Mouse (Mus musculus) heart, postnatal 0 days (tissue): ENCODE measurements around the gene Plpp7. TPM values are rescaled to one million over a fixed set of nuclear protein-coding genes. Genes with fewer than 3 reads are reported as not detected.
A peak's percentile ranks its signal among the peaks of the same experiment; 100 is the strongest.

Source experiments
- ATAC-seq: fragments of 200-750 bp; cut with Nextera tagmentation; 2 replicates; pipeline ENCODE4 v1.8.0; 2017; ENCODE audit warnings: low read depth, moderate number of reproducible peaks, moderate library complexity; ENCODE audit not compliant: insufficient read depth
- DNase-seq: peaks from one replicate; pipeline ENCODE4 v3.0.0-alpha.2; 2016; ENCODE audit warnings: low spot score
- H3K27ac ChIP-seq: fragments of 300-500 bp; sonication (generic); 2 replicates; pipeline ENCODE4 v1.5.1; 2014; ENCODE audit warnings: low read depth, mild to moderate bottlenecking
- H3K27me3 ChIP-seq: fragments of 300-500 bp; sonication (generic); 2 replicates; pipeline ENCODE4 v1.6.1; 2014; ENCODE audit warnings: low read length, mixed read lengths; ENCODE audit not compliant: control insufficient read depth, insufficient read depth
- H3K36me3 ChIP-seq: fragments of 300-500 bp; sonication (generic); replicated peaks from 2 replicates; pipeline ENCODE4 v1.6.1; 2014; ENCODE audit warnings: low read length, mixed read lengths; ENCODE audit not compliant: control insufficient read depth, insufficient read depth
- H3K4me1 ChIP-seq: fragments of 300-500 bp; sonication (generic); 2 replicates; pipeline ENCODE4 v1.6.1; 2014; ENCODE audit warnings: antibody characterized with exemption; ENCODE audit not compliant: control insufficient read depth, insufficient read depth
- H3K4me2 ChIP-seq: fragments of 300-500 bp; sonication (generic); 2 replicates; pipeline ENCODE4 v1.6.1; 2014; ENCODE audit warnings: low read depth, mild to moderate bottlenecking, low read length, moderate library complexity
- H3K4me3 ChIP-seq: fragments of 300-500 bp; sonication (generic); 2 replicates; pipeline ENCODE4 v1.5.1; 2014; ENCODE audit warnings: low read depth, low read length
- H3K9ac ChIP-seq: fragments of 300-500 bp; sonication (generic); replicated peaks from 2 replicates; pipeline ENCODE4 v1.6.1; 2014; ENCODE audit warnings: low read depth, low read length, mixed read lengths
- H3K9me3 ChIP-seq: fragments of 300-500 bp; sonication (generic); replicated peaks from 2 replicates; pipeline ENCODE4 v1.6.1; 2016; ENCODE audit warnings: low read length; ENCODE audit not compliant: control insufficient read depth
- CTCF ChIP-seq: IDR thresholded peaks from 2 replicates; pipeline ENCODE4 v1.5.1; 2016; ENCODE audit warnings: antibody characterized with exemption, control low read depth, low read depth
- EP300 ChIP-seq: IDR thresholded peaks from 2 replicates; pipeline ENCODE4 v1.6.1; 2016; ENCODE audit warnings: antibody characterized with exemption, low read depth
- whole genome bisulfite sequencing: fragments of 180-500 bp; shearing (Covaris S2); extraction: QIAGEN DNeasy Blood & Tissue Kit; methylation state at CpG from one replicate; pipeline ENCODE4 v1.1.7; 2014; 5-methylcytosine and 5-hydroxymethylcytosine counted together
- polyA plus RNA-seq: library from polyadenylated mRNA; unstranded; fragments of >200 nt; fragmentation: Nextera tagmentation; extraction: Ambion mirVana; gene quantifications from 2 replicates; pipeline ENCODE4 v1.2.1, GENCODE M21; 2015
- total RNA-seq: library from RNA; depleted of rRNA; stranded (reverse); fragments of >200 nt; gene quantifications from 2 replicates; pipeline ENCODE4 v1.2.3, GENCODE M21; 2014; ENCODE audit warnings: low replicate concordance

Gene Plpp7
- total and polyA plus RNA-seq, 2 experiments from 2014 or later, result 24.0 to 56.3 TPM

DNA sequence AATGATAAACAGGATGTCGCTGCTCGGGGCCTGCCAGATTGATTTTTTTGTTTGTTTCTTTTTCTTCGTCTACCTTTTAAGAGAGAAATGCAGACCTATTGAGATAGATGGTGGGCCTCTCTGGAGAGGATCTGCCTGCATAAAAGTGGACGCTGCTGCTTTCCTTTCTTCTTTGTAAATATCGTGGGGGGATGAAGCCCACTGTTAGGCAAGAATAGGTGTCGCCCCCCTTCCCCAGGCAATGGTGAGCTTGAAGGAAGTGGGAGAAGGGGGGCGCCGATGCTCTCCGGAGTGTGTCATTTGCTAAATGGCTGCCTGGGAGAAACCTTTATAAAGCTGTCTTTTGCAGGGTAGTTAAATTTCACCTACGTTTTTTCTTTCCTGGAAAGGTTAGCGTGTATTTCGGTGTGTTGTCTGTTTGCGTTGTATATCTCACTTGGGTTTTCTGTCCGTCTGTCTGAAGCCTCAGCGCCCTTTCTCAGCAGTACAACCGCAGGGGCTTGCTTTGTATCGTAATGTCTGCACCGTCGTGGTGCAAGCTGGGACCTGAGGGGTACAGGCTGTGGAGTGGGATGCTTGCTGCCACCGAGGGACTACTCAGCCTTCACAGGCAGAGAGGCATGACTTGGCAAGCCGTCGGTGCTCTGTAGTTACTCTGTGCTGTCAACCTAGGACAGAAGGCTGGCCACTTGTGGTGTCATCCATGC lies 56.5 kb downstream of the Plpp7 start:
- Histone ChIP-seq H3K27me3 (no peaks in the 10 kb centered on the region), H3K9me3 (no peaks in the 10 kb centered on the region), H3K27ac (peak overlapping the region; percentile 97), H3K4me3 (peak overlapping the region; percentile 84), H3K4me1 (peaks cover 44% of the 10 kb centered on the region), H3K4me2 (peak overlapping the region; percentile 73), H3K36me3 (no peaks in the 10 kb centered on the region), H3K9ac (peak overlapping the region; percentile 98)
- ATAC-seq (peak; percentile 22), DNase-seq (no peak)
- TF ChIP-seq EP300, result no peak
- no peak for TF ChIP-seq CTCF
- WGBS, result under 1% methylated on average over 22 of the region's 22 CpGs

DNA sequence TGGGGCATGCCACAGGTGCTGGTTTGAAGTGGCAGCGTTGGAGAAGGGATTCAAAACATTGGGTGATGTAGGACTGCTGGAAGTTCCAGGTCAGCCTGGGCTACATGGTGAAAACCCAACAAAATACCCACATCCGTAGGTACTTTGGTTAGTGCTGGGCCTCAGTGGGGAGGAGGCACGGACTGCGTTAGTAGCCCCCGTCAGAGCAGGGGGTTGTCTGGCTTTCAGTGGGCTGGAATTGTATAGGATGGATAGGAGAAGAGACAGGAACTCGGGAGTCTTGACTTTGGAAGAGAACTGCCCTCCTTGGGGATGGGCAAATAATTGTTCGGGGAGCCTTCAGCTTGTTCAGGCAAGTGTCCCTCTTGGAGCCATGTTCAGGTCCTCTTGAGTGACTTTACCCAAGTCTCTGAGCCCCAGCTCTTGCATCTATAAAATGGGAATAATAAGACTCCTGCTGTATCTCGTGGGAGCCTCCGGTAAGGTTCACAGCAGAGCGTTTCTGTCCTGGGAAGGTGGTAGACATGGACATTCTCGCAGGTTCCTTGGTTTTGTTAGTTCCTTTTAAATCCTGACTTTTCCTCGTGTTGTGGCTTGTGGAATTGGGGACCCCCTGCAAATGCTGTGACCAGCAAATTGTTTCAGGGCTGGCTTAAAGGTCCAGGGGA lies 57.2 kb downstream of the Plpp7 start:
- WGBS, result 12% methylated on average over 12 of the region's 12 CpGs
- Histone ChIP-seq H3K9me3 (no peaks in the 10 kb centered on the region), H3K4me1 (peaks cover 48% of the 10 kb centered on the region), H3K27ac (peak overlapping the region; percentile 97), H3K27me3 (no peaks in the 10 kb centered on the region), H3K36me3 (no peaks in the 10 kb centered on the region), H3K4me2 (peak overlapping the region; percentile 73), H3K4me3 (peak overlapping the region; percentile 84), H3K9ac (peak overlapping the region; percentile 98)
- DNase-seq (no peak), ATAC-seq (no peak)
- TF ChIP-seq CTCF (no peak), EP300 (no peak)

DNA sequence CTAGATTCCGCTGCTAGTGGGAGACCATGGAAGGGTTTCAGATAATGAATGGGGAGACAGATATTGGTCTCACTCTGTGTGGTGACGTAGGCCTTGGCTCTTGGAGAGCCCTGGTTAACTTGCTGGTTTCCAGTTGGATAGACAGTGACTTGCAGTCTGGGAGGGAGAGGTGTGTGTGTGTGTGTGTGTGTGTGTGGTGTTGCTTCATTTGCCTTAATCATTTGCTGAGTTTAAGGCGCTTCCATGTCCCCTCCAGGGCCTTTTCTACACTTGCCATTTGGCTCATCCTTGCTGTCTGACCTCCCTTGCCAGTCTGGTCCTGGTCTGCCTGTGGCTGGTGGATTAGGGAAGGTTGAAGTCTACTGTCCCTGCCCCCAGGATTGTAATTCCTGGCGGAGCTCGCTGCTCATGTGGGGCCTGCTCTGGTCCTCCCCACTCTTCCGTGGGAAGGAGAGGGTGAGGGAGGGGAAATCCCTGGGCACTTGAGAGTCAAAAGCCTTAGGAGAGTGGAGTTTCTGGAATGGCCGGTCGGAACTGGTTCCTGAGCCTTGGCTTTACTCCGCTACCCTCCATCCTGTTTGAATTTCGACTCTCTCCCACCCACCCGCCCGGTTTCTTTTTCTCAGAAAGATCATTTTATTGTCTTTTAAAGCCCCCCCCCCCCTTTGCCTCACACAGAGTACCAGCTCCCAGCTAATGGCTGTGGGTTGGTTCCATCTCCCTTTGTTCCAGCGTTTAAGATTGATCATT lies 57.9 kb downstream of the Plpp7 start:
- TF ChIP-seq EP300, result no peak
- TF ChIP-seq CTCF, result no peak
- H3K4me1 ChIP-seq, result peaks cover 55% of the 10 kb centered on the region
- H3K9me3 ChIP-seq, result no peaks in the 10 kb centered on the region
- peak overlapping the region; percentile 84 for H3K4me3 ChIP-seq
- H3K27ac ChIP-seq, result peak overlapping the region; percentile 97
- no peak for DNase-seq
- WGBS, result 8% methylated on average over 13 of the region's 13 CpGs
- peak overlapping the region; percentile 98 for H3K9ac ChIP-seq
- 0 out of 2 replicates have a peak, but pooled peaks have one; percentile 8 for ATAC-seq
- H3K27me3 ChIP-seq, result no peaks in the 10 kb centered on the region
- H3K36me3 ChIP-seq, result no peaks in the 10 kb centered on the region
- H3K4me2 ChIP-seq, result peak overlapping the region; percentile 73

DNA sequence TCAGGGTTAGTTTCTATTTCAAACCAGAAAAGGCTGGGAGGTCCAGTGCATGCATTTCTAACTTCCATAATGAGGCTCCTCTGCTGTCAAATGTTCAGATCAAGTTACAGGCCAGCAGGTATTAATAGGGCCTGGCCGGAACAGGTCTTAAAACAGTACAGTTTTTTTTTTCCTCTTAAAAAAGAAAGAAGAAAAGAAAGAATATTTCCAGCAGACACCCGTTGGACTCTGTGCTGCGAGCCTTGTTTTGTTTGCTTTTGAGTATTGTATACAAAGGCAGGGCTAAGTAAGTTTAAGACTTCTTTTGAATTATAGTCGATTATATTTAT lies 58.4 kb downstream of the Plpp7 start:
- Histone ChIP-seq H3K27me3 (no peaks in the 10 kb centered on the region), H3K27ac (peak overlapping the region; percentile 97), H3K9ac (peak overlapping the region; percentile 98), H3K9me3 (no peaks in the 10 kb centered on the region), H3K4me3 (peak overlapping the region; percentile 84), H3K36me3 (no peaks in the 10 kb centered on the region), H3K4me2 (peak overlapping the region; percentile 73), H3K4me1 (peaks cover 60% of the 10 kb centered on the region)
- ATAC-seq (no peak), DNase-seq (no peak)
- WGBS, result 29% methylated on average over 4 of the region's 4 CpGs
- no peak for TF ChIP-seq EP300
- TF ChIP-seq CTCF, result no peak

DNA sequence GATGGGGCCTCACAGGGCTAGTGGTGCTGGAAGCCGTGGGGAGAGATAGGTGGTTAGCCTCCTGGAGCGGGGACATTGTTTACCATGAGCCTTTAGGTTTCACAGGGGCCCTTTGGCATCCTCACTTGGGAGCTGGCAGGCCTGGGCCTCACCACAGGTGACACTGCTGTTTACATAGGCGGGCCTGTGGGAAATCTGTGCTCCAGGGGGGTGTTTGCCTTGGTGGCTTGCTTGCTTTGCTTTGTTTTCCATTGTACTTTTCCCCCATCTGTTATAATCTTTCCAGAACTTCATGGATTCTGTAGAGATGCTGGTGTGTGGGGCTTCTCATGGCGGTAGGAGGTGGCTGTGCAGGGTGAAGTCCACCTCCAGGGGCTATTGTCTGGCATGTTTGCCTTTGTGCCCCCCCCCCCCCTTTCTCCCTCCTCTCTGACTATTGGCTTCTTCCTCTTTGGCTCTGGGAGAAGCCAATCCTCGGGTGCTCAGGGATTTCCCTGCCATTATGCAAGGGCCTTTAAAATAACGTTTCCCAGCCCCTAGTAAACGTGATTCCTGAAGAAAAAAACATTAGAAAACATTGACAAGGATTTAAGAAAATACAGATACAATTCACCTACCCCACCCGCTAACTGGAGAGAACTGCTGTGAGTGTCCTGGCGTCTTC lies 59.1 kb downstream of the Plpp7 start:
- no peak for TF ChIP-seq EP300
- DNase-seq (no peak), ATAC-seq (no peak)
- Histone ChIP-seq H3K4me2 (peak overlapping the region; percentile 73), H3K27ac (peak overlapping the region; percentile 97), H3K27me3 (no peaks in the 10 kb centered on the region), H3K4me1 (peaks cover 67% of the 10 kb centered on the region), H3K9me3 (no peaks in the 10 kb centered on the region), H3K36me3 (no peaks in the 10 kb centered on the region), H3K4me3 (peak overlapping the region; percentile 84), H3K9ac (peak overlapping the region; percentile 98)
- WGBS, result 28% methylated on average over 9 of the region's 9 CpGs
